ENCODE assay signal across 24 mouse cellular contexts in the genomic region with DNA sequence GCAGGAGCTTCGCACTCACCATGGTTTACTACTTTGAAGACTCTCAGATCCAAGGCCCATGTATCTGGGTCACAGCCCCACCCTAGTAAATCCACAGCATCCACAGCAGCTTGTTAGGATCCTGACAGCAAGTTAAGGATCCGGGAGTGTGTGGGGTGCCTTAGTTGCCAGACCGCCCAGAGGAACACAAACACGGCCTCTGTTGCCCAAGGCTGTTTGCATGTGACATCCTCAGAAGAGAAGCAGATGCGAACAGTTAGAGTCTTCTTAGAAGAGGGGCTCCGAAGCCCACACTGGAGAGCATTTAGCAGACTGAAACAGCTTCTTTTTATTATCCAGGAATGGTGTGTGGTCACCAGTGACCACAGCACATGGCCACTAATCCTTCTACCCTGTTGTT. TPM values are rescaled to one million over a fixed set of nuclear protein-coding genes. Genes with fewer than 3 reads are reported as not detected.
DNase-seq lines count a peak whose midpoint lies in the region; ATAC-seq and TF ChIP-seq lines count a peak whose summit lies in the region.
"Had no signal": no experiment of that assay in that cellular context is flagged by ENCODE, and none has a peak within 500 bp of the region (broad histone marks: within the 10 kb centered on the region; RNA-seq: fewer than 3 reads in every experiment).

No protein-coding gene starts in this region.

- H3K79me2 ChIP-seq in heart, adult 2 months (replicated peaks; ENCODE audit: control insufficient read depth, insufficient read depth, low read length): no peaks in the 10 kb centered on the region

- peak; percentile 34 for DNase-seq in embryonic facial prominence, embryonic 14.5 days (ENCODE audit: low spot score)
- DNase-seq in embryonic facial prominence, embryonic 10.5 days (ENCODE audit: low spot score): no peak
- peak; percentile 64 for DNase-seq in heart, adult 11 months
- no peak for DNase-seq in heart, adult 2 months
- DNase-seq in midbrain, embryonic 10.5 days (ENCODE audit: low spot score): peak; percentile 2
- no peak for DNase-seq in midbrain, embryonic 11.5 days (ENCODE audit: low spot score, missing footprints)
- DNase-seq: adrenal gland, adult 8-10 months; adrenal gland, postnatal 14 days; adrenal gland, postnatal 36 days; B cell, adult 2 months; cerebellum, adult 11-12 months; cerebellum, adult 2 months; cerebellum, adult 9-10 months; cerebellum, postnatal 10 days; cerebellum, postnatal 25 days had no signal

- H3K4me3 ChIP-seq in embryonic facial prominence, embryonic 14.5 days (ENCODE audit: low read depth, low read length): no peak overlapping the region
- no peak overlapping the region for H3K4me3 ChIP-seq in embryonic facial prominence, embryonic 10.5 days
- H3K4me3 ChIP-seq in heart, adult 2 months: no peak overlapping the region
- no peak overlapping the region for H3K4me3 ChIP-seq in midbrain, embryonic 10.5 days
- no peak overlapping the region for H3K4me3 ChIP-seq in midbrain, embryonic 11.5 days (ENCODE audit: low read depth, low read length)
- H3K4me3 ChIP-seq: embryonic facial prominence, embryonic 13.5 days; erythroblast, embryonic 14.5 days; forebrain, embryonic 12.5 days had no signal

- no peaks in the 10 kb centered on the region for H3K36me3 ChIP-seq in embryonic facial prominence, embryonic 14.5 days (ENCODE audit: control insufficient read depth, insufficient read depth, low read length)
- no peaks in the 10 kb centered on the region for H3K36me3 ChIP-seq in embryonic facial prominence, embryonic 10.5 days (replicated peaks)
- no peaks in the 10 kb centered on the region for H3K36me3 ChIP-seq in heart, adult 2 months (ENCODE audit: control insufficient read depth, insufficient read depth, low read length)
- no peaks in the 10 kb centered on the region for H3K36me3 ChIP-seq in midbrain, embryonic 10.5 days
- H3K36me3 ChIP-seq in midbrain, embryonic 11.5 days (ENCODE audit: control insufficient read depth, insufficient read depth, low read length): no peaks in the 10 kb centered on the region
- H3K36me3 ChIP-seq: embryonic facial prominence, embryonic 13.5 days; forebrain, embryonic 12.5 days; G1E had no signal

- WGBS in embryonic facial prominence, embryonic 14.5 days: 51% methylated on average over 6 of the region's 6 CpGs
- 59% methylated on average over 6 of the region's 6 CpGs for WGBS in embryonic facial prominence, embryonic 10.5 days
- WGBS in heart, adult 2 months: 82% methylated on average over 6 of the region's 6 CpGs
- 84% methylated on average over 6 of the region's 6 CpGs for WGBS in midbrain, embryonic 10.5 days
- WGBS in midbrain, embryonic 11.5 days: 83% methylated on average over 6 of the region's 6 CpGs

- ATAC-seq in embryonic facial prominence, embryonic 14.5 days (ENCODE audit: low read depth): 0 out of 2 replicates have a peak, but pooled peaks have one; percentile 30
- no peak for ATAC-seq in midbrain, embryonic 11.5 days (ENCODE audit: low FRiP score)
- ATAC-seq: activated CD4-positive, CD25-positive, alpha-beta regulatory T cell, adult 4 months; CD4-positive, CD25-positive, alpha-beta regulatory T cell, adult 4 months; forebrain, embryonic 14.5 days; forebrain, embryonic 16.5 days; Patski had no signal

- no peak for TF ChIP-seq POLR2A in heart, adult 2 months (IDR thresholded peaks at IDR 0.05; ENCODE audit: insufficient read depth, low read depth, low read length)

- intact Hi-C loops in heart, adult 2 months (cut with DNase I): no loop called here

- no peaks in the 10 kb centered on the region for H3K4me1 ChIP-seq in embryonic facial prominence, embryonic 14.5 days (ENCODE audit: control insufficient read depth, insufficient read depth, low read length)
- H3K4me1 ChIP-seq in embryonic facial prominence, embryonic 10.5 days: 0 out of 2 replicates have a peak, but pooled peaks cover 3% of the 10 kb centered on the region
- H3K4me1 ChIP-seq in heart, adult 2 months (ENCODE audit: control insufficient read depth, insufficient read depth, low read length): no peaks in the 10 kb centered on the region
- peaks cover 5% of the 10 kb centered on the region for H3K4me1 ChIP-seq in midbrain, embryonic 10.5 days
- 0 out of 2 replicates have a peak, but pooled peaks cover 3% of the 10 kb centered on the region for H3K4me1 ChIP-seq in midbrain, embryonic 11.5 days (ENCODE audit: control insufficient read depth, insufficient read depth, low read length)
- H3K4me1 ChIP-seq: forebrain, embryonic 12.5 days had no signal

- H3K27ac ChIP-seq in embryonic facial prominence, embryonic 14.5 days (replicated peaks; ENCODE audit: low read depth, low read length): no peak overlapping the region
- H3K27ac ChIP-seq in embryonic facial prominence, embryonic 10.5 days (replicated peaks): no peak overlapping the region
- H3K27ac ChIP-seq in heart, adult 2 months: no peak overlapping the region
- no peak overlapping the region for H3K27ac ChIP-seq in midbrain, embryonic 10.5 days (replicated peaks)
- no peak overlapping the region for H3K27ac ChIP-seq in midbrain, embryonic 11.5 days (ENCODE audit: low read depth, low read length)
- H3K27ac ChIP-seq: embryonic facial prominence, embryonic 13.5 days; forebrain, embryonic 12.5 days had no signal

- TF ChIP-seq EP300 in heart, adult 2 months (IDR thresholded peaks at IDR 0.05; ENCODE audit: insufficient read depth, low read depth, low read length): no peak

- no peak overlapping the region for H3K4me2 ChIP-seq in embryonic facial prominence, embryonic 14.5 days (ENCODE audit: low read depth, low read length)
- no peak overlapping the region for H3K4me2 ChIP-seq in midbrain, embryonic 11.5 days
- H3K4me2 ChIP-seq: embryonic facial prominence, embryonic 13.5 days; forebrain, embryonic 12.5 days had no signal

- peaks cover 17% of the 10 kb centered on the region; the same call in 1 of the 2 replicates for H3K27me3 ChIP-seq in embryonic facial prominence, embryonic 14.5 days (replicated peaks; ENCODE audit: control insufficient read depth, insufficient read depth, low read length)
- peaks cover 18% of the 10 kb centered on the region for H3K27me3 ChIP-seq in embryonic facial prominence, embryonic 10.5 days (replicated peaks; ENCODE audit: low read depth, poor library complexity, severe bottlenecking)
- H3K27me3 ChIP-seq in heart, adult 2 months (ENCODE audit: control insufficient read depth, insufficient read depth, low read length): no peaks in the 10 kb centered on the region; the same call in 1 of the 2 replicates
- peaks cover 15% of the 10 kb centered on the region for H3K27me3 ChIP-seq in midbrain, embryonic 10.5 days (ENCODE audit: low read depth, poor library complexity, severe bottlenecking)
- no peaks in the 10 kb centered on the region; the same call in 1 of the 2 replicates for H3K27me3 ChIP-seq in midbrain, embryonic 11.5 days (ENCODE audit: control insufficient read depth, insufficient read depth, low read length)

- TF ChIP-seq CTCF in heart, adult 2 months (IDR thresholded peaks at IDR 0.05): no peak

- H3K9me3 ChIP-seq in embryonic facial prominence, embryonic 14.5 days (ENCODE audit: control insufficient read depth, low read length): no peaks in the 10 kb centered on the region
- no peaks in the 10 kb centered on the region for H3K9me3 ChIP-seq in embryonic facial prominence, embryonic 10.5 days
- H3K9me3 ChIP-seq in midbrain, embryonic 10.5 days (replicated peaks): no peaks in the 10 kb centered on the region
- H3K9me3 ChIP-seq in midbrain, embryonic 11.5 days (ENCODE audit: control insufficient read depth, low read length): no peaks in the 10 kb centered on the region
- H3K9me3 ChIP-seq: embryonic facial prominence, embryonic 13.5 days; forebrain, embryonic 12.5 days; G1E had no signal

- no peak overlapping the region for H3K9ac ChIP-seq in embryonic facial prominence, embryonic 14.5 days (ENCODE audit: low read depth, low read length)
- H3K9ac ChIP-seq in heart, adult 2 months (ENCODE audit: low read depth, low read length): no peak overlapping the region
- H3K9ac ChIP-seq in midbrain, embryonic 11.5 days (ENCODE audit: low read length): no peak overlapping the region
- H3K9ac ChIP-seq: embryonic facial prominence, embryonic 13.5 days; forebrain, embryonic 12.5 days had no signal

RNA-seq across cellular contexts. Expression of a gene that starts 5.6 kb away (rescaled TPM):
- 3.6 and 3.8 TPM in 2 replicates for polyA plus RNA-seq in embryonic facial prominence, embryonic 14.5 days (2014; fragmentation: Nextera tagmentation; extraction: Ambion mirVana)
- 1.7 and 2.2 TPM in 2 replicates for polyA plus RNA-seq in embryonic facial prominence, embryonic 10.5 days (2016; fragmentation: Nextera tagmentation; extraction: Ambion mirVana)
- 1 to 10 TPM in 1 of 2 experiments, under 1 TPM in 1; 0.99 to 2.7 TPM for total RNA-seq in heart, adult 2 months (2021)
- 1.2 and 1.8 TPM in 2 replicates for polyA plus RNA-seq in heart, adult 2 months (2012; rRNA removed)
- 2.9 and 3.9 TPM in 2 replicates for polyA plus RNA-seq in midbrain, embryonic 10.5 days (2016; fragmentation: Nextera tagmentation; extraction: Ambion mirVana)
- 4.6 and 5.2 TPM in 2 replicates for polyA plus RNA-seq in midbrain, embryonic 11.5 days (2014; fragmentation: Nextera tagmentation; extraction: Ambion mirVana)
- polyA plus RNA-seq: erythroblast, embryonic 14.5 days; G1E had no signal

RNA-seq across cellular contexts. Expression of a gene that starts 35.6 kb away (rescaled TPM):
- 41.7 and 51.2 TPM in 2 replicates for polyA plus RNA-seq in embryonic facial prominence, embryonic 14.5 days (2014; fragmentation: Nextera tagmentation; extraction: Ambion mirVana)
- 61.0 and 65.0 TPM in 2 replicates for polyA plus RNA-seq in embryonic facial prominence, embryonic 10.5 days (2016; fragmentation: Nextera tagmentation; extraction: Ambion mirVana)
- total RNA-seq in heart, adult 2 months (2021): 10 to 100 TPM; 24.3 to 25.5 TPM
- polyA plus RNA-seq in heart, adult 2 months (2012; rRNA removed): 10.7 and 21.7 TPM in 2 replicates
- polyA plus RNA-seq in midbrain, embryonic 10.5 days (2016; fragmentation: Nextera tagmentation; extraction: Ambion mirVana): 65.2 and 69.8 TPM in 2 replicates
- polyA plus RNA-seq in midbrain, embryonic 11.5 days (2014; fragmentation: Nextera tagmentation; extraction: Ambion mirVana): 77.7 and 82.3 TPM in 2 replicates

Comparison
In these comparisons a context has a peak if more than half of its experiments do, and no peak if none do; other contexts are left out.
1. DNase-seq: peak in embryonic facial prominence, embryonic 14.5 days (single experiment), heart, adult 11 months (single experiment) and midbrain, embryonic 10.5 days (single experiment); none in embryonic facial prominence, embryonic 10.5 days (single experiment), heart, adult 2 months (0 of 2) and midbrain, embryonic 11.5 days (single experiment).